Mouse (Mus musculus): ENCODE results near the gene Fam83g.
A peak's percentile ranks its signal among the peaks of the same experiment; 100 is the strongest.

Fam83g gene

GRCm38 (mm10) chr11:61652216-61652615 is 31.7 kb upstream of the Fam83g start:
- DNase-seq (ENCODE audit: low spot score in 2 of 2): no peak

GRCm38 (mm10) chr11:61652686-61653447 is 31.0 kb upstream of the Fam83g start, which contains the start of gene Grap:
Grap (plus strand) TSS chr11:61653265.
- DNase-seq (ENCODE audit: low spot score in 2 of 2): no peak

- DNase-seq (ENCODE audit: low spot score in 2 of 2): no peak
Observed at GRCm38 (mm10) chr11:61653568-61653967, 30.3 kb upstream of the Fam83g start.

GRCm38 (mm10) chr11:61654786-61655311 is 29.0 kb upstream of the Fam83g start:
- DNase-seq (ENCODE audit: low spot score in 2 of 2): no peak

- no peak for DNase-seq (ENCODE audit: low spot score in 2 of 2)
Observed at GRCm38 (mm10) chr11:61655649-61656048, 28.2 kb upstream of the Fam83g start.

GRCm38 (mm10) chr11:61656148-61656850 is 27.6 kb upstream of the Fam83g start:
- DNase-seq (ENCODE audit: low spot score in 2 of 2): no peak

- DNase-seq (ENCODE audit: low spot score in 2 of 2): no peak
Observed at GRCm38 (mm10) chr11:61657432-61657831, 26.5 kb upstream of the Fam83g start.

- DNase-seq (ENCODE audit: low spot score in 2 of 2): no peak
Observed at GRCm38 (mm10) chr11:61658360-61658922, 25.4 kb upstream of the Fam83g start.

- DNase-seq (ENCODE audit: low spot score in 2 of 2): peak in 1 of 2 experiments; percentile 21
Observed at GRCm38 (mm10) chr11:61659011-61659858, 24.7 kb upstream of the Fam83g start.

GRCm38 (mm10) chr11:61660001-61660400 is 23.9 kb upstream of the Fam83g start:
- DNase-seq (ENCODE audit: low spot score in 2 of 2): no peak

GRCm38 (mm10) chr11:61660806-61661392 is 23.0 kb upstream of the Fam83g start:
- DNase-seq (ENCODE audit: low spot score in 2 of 2): no peak

- no peak for DNase-seq (ENCODE audit: low spot score in 2 of 2)
Observed at GRCm38 (mm10) chr11:61662189-61662588, 21.7 kb upstream of the Fam83g start.

- DNase-seq (ENCODE audit: low spot score in 2 of 2): no peak
Observed at GRCm38 (mm10) chr11:61665401-61665800, 18.5 kb upstream of the Fam83g start.

- DNase-seq (ENCODE audit: low spot score in 2 of 2): peak in 1 of 2 experiments; percentile 55
Observed at GRCm38 (mm10) chr11:61665991-61666799, 17.7 kb upstream of the Fam83g start.

- no peak for DNase-seq (ENCODE audit: low spot score in 2 of 2)
Observed at GRCm38 (mm10) chr11:61667248-61667647, 16.6 kb upstream of the Fam83g start.

GRCm38 (mm10) chr11:61667782-61668181 is 16.1 kb upstream of the Fam83g start:
- DNase-seq (ENCODE audit: low spot score in 2 of 2): no peak

- DNase-seq (ENCODE audit: low spot score in 2 of 2): no peak
Observed at GRCm38 (mm10) chr11:61669492-61670490, 14.1 kb upstream of the Fam83g start.

GRCm38 (mm10) chr11:61671781-61672383 is 12.0 kb upstream of the Fam83g start:
- no peak for DNase-seq (ENCODE audit: low spot score in 2 of 2)

- peak in 1 of 2 experiments; percentile 29 for DNase-seq (ENCODE audit: low spot score in 2 of 2)
Observed at GRCm38 (mm10) chr11:61673686-61674085, 10.2 kb upstream of the Fam83g start.

Measured in left cerebral cortex, adult 9 months (tissue).